Mouse (Mus musculus) stomach, embryonic 14.5 days (tissue): ENCODE data around the gene Dgcr8. TPM values are rescaled to one million over a fixed set of nuclear protein-coding genes. Genes with fewer than 3 reads are reported as not detected.
A peak's percentile ranks its signal among the peaks of the same experiment; 100 is the strongest.

Experiments used
- microRNA counts: library from miRNA; unstranded; fragments of <30 nt; microRNA quantifications from one replicate; lab custom pipeline; 2016
- microRNA-seq: library from miRNA; unstranded; fragments of <30 nt; microRNA quantifications from one replicate; pipeline ENCODE4, GENCODE M21; 2016
- polyA plus RNA-seq: library from polyadenylated mRNA; unstranded; fragments of >200 nt; fragmentation: Nextera tagmentation; extraction: Ambion mirVana; gene quantifications from 2 replicates; pipeline ENCODE4 v1.2.1, GENCODE M21; 2014

Dgcr8 gene
- polyA plus RNA-seq, 1 experiment from 2014 or later, result 43.3 TPM

MicroRNAs within 50 kb of the gene (microRNA counts, 519-probe panel; counts per million panel counts)
- microRNA mmu-miR-1306 (lab: Ali Mortazavi, UCI), result 2,005 counts per million, percentile 22 among the panel's probes with 10 or more counts
- microRNA mmu-miR-185 (lab: Ali Mortazavi, UCI), result 2,787 counts per million, percentile 48 among the panel's probes with 10 or more counts

Small RNA genes within 50 kb of the gene (microRNA-seq; reads per million reads assigned to microRNA genes)
- gene Gm24572 (2.3 reads per million), gene Mir1306 (293 reads per million, percentile 61 among the genes with 10 or more reads in this experiment), gene Mir185 (267 reads per million, percentile 59 among the genes with 10 or more reads in this experiment)

Other genes starting within 250 kb of the Dgcr8 start
- 81.1 and 94.1 TPM in 2 replicates for gene Dgcr6, start 236.4 kb downstream of the Dgcr8 start, polyA plus RNA-seq
- gene Prodh, start 199.0 kb downstream of the Dgcr8 start, polyA plus RNA-seq, result 12.3 and 15.2 TPM in 2 replicates
- gene Rtn4r, start 161.6 kb downstream of the Dgcr8 start, polyA plus RNA-seq, result 2.1 and 3.6 TPM in 2 replicates
- not detected in 2 replicates for gene Ccdc188, start 71.4 kb downstream of the Dgcr8 start, polyA plus RNA-seq
- gene Zdhhc8, start 54.1 kb downstream of the Dgcr8 start, polyA plus RNA-seq, result 9.8 and 11.1 TPM in 2 replicates
- 79.1 and 80.2 TPM in 2 replicates for gene Trmt2a, start 40.6 kb downstream of the Dgcr8 start, polyA plus RNA-seq
- gene Ranbp1, start 40.5 kb downstream of the Dgcr8 start, polyA plus RNA-seq, result 613 and 635 TPM in 2 replicates
- not detected in 2 replicates for gene Gm49776, start 30.9 kb downstream of the Dgcr8 start, polyA plus RNA-seq
- gene Tango2, start 58.9 kb upstream of the Dgcr8 start, polyA plus RNA-seq, result 27.2 and 27.4 TPM in 2 replicates
- gene Arvcf, start 58.9 kb upstream of the Dgcr8 start, polyA plus RNA-seq, result 26.9 and 27.9 TPM in 2 replicates
- gene Txnrd2, start 137.1 kb upstream of the Dgcr8 start, polyA plus RNA-seq, result 18.5 and 18.8 TPM in 2 replicates
- gene Comt, start 137.6 kb upstream of the Dgcr8 start, polyA plus RNA-seq, result 94.3 and 99.0 TPM in 2 replicates
- 12.3 and 15.5 TPM in 2 replicates for gene Gnb1l, start 209.5 kb upstream of the Dgcr8 start, polyA plus RNA-seq
- 3.1 and 3.5 TPM in 2 replicates for gene Rtl10, start 209.7 kb upstream of the Dgcr8 start, polyA plus RNA-seq